Mouse (Mus musculus) right cerebral cortex, postnatal 25 days (tissue): ENCODE results near the gene Nmnat2.
A peak's percentile ranks its signal among the peaks of the same experiment; 100 is the strongest.

Experiments used
- DNase-seq: peaks from one replicate; pipeline ENCODE4 v3.0.0; 2022

Gene Nmnat2

DNA sequence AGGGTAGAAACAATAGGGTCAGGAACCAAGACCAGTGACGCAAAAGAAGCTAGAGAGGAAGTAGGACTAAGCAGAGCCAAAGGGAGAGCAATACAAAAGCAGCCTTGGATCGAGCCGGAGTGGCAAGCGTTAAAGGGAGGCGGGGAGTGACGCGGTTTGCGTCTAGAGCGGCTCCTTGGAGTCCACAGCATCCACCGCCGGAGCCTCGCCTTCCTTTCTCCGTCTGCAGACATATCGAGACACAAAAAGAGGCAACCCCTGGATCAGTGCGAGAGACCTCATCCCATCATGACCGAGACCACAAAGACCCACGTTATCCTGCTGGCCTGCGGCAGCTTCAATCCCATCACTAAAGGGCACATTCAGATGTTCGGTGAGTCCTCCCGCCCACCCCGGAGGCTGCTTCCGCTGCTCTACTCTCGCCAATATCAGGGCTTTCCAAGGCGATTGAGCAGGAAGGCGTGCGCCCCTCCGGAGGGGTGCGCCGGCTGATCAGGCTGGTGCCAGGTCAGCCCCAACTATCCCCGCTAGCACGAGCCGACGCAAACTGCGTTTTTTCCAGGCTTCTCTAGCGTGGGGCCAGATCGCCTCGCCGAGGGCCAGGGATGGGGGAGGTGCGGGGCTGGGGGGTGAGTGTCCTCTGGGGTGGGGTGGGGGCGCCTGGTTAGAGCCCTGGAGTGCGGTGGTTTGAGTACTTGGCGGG is at the start of gene Nmnat2:
Gene Nmnat2 (plus strand): TSS at position 173 of the 703 bp plus-strand sequence.
- peak; percentile 85 for DNase-seq

GRCm38 (mm10) chr1:152913483-152914460 is 41.0 kb upstream of the Nmnat2 start:
- DNase-seq = no peak

DNA sequence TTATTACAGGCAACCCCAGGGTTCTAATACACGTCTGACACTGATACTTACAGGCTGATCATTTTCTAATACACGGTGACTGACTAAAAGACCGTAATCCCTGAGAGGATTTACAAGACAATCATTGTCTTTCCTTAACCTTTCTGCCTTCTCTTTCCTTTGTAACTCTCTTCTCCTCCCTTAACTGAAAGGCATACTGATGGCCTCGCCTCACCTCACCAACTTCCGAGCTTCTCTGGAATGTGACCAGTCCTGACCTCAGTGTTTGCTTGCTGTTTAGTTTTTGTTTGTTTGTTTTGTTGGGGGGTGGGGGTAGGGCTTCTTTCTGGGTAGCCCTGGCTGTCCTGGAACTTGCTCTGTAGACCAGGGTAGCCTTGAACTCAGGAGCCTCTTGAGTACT is 39.0 kb upstream of the Nmnat2 start:
- DNase-seq = no peak

GRCm38 (mm10) chr1:152916936-152917335 is 37.9 kb upstream of the Nmnat2 start:
- DNase-seq = no peak

DNA sequence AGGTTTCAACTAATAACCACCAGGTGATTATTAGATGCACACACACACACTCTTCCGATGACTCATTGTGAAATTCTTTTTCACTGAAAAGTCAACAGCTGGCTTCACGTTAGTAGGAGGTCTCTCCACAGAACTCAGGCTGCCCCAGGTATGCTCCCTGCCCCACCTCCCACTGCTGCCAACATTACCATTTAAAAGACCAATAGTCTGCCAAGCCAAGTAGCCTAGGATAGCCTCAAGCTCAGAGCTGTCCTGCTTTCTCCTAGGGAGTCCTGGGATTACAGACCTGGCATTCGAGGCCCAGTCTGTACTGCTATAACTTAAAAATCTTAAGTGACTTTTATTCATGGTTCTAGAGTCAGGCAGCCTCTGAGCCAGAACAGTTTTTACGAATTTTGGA is 37.2 kb upstream of the Nmnat2 start:
- no peak for DNase-seq

DNA sequence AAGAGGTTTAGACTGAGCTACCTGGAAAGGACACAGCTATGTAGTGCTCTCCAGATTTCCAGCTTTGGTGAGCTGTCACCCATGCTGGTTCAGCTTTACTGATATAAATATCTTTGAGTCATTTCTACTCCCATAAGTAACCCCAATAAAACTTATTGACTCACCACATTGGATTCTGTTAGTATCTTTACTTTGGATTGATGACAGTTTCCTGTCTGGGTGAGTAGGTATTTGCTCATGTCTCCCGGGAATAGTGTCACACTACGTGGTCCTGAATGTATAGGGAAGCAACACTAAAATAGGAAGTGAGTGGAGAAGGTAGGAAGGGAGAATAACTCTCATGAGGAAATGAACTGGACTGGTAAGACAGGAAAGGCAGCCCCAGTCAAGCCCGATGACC is 33.0 kb upstream of the Nmnat2 start:
- DNase-seq = no peak

- no peak for DNase-seq
Observed at GRCm38 (mm10) chr1:152933962-152934361, 20.8 kb upstream of the Nmnat2 start.

GRCm38 (mm10) chr1:152935476-152935875 is 19.3 kb upstream of the Nmnat2 start:
- DNase-seq = no peak

GRCm38 (mm10) chr1:152936365-152936764 is 18.4 kb upstream of the Nmnat2 start:
- no peak for DNase-seq

- no peak for DNase-seq
Observed at GRCm38 (mm10) chr1:152942977-152943376, 11.8 kb upstream of the Nmnat2 start.

DNA sequence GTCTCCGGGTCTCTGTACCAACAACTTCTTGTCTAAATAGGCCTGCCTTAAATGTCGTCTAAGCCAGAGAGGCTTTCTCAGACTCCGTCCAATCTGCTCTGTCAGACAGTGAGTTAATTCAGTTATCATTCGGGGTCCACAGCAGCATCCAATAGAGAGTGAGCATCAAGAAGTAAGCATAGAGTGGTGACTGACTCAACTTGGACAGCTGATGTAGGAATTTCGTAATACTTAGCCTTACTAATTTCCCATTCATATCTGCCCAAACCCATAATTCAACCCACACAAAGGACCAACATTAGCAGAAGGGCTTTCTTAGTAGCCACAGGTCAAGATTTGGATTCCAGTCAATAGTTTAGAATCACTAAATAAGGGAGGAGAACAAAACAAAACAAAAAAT is 626 bp upstream of the Nmnat2 start:
- no peak for DNase-seq

- DNase-seq = peak; percentile 54
Observed at GRCm38 (mm10) chr1:152955564-152956211, 895 bp downstream of the Nmnat2 start.

DNA sequence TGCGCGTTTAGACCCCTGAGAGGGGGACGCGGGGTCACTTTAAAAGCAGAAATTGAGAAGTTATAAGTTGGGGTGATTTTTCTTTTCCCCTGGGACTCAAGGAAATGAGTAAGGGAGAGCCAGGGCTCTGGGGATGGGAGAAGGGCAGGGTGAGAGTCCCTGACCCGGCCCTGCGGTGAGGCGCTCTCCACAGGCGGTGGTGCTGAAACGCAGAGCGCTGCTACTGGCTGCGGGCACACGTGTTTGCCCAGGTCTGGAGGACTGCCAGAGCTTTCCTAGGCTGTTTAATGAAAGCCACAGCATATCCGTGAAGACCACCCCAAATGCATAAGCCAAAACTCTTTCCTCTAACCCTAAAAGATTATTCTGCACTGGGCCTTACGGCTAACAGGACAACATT is 1.4 kb downstream of the Nmnat2 start:
- DNase-seq = peak; percentile 45

- DNase-seq = no peak
Observed at GRCm38 (mm10) chr1:152964344-152964743, 9.6 kb downstream of the Nmnat2 start.

DNA sequence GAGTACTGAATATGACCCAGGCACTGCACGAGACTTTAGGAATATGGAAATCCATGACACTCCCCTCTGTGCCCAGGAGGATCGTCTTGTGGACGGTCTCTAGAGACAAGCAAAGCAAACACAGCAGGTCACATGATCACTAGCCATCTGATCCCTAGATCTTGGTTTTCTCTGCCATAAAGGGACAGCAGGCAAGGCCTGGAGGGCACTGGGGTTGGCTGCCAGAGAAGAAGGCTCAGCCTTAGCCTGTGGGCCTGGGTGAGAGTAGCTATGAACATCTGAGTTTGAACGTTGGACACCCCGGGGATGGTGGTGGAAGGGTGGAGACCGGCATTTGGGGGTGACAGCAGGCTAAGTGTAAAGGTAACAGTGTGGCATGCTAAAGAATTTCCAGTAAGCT is 11.4 kb downstream of the Nmnat2 start:
- no peak for DNase-seq

- DNase-seq = no peak
Observed at GRCm38 (mm10) chr1:152966686-152967085, 11.9 kb downstream of the Nmnat2 start.

DNA sequence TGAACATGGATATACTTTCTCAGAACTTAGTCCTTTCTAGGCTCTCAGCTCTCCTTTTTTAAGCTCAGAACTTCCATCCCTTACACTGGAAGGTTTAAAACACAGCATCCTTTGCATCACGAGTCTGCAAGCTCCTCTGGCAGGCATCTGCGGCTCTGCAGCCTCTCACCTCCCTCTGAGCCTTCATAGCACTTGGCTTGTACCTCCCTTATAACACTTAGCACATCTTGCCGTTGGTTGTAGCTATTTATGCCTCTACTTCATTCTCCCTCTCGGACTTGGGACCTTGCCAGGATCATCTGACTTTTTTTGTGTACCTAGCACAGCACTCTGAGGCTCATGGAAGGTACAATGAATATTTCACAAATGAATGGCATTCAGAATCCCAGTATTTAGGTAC is 14.3 kb downstream of the Nmnat2 start:
- DNase-seq = no peak

DNA sequence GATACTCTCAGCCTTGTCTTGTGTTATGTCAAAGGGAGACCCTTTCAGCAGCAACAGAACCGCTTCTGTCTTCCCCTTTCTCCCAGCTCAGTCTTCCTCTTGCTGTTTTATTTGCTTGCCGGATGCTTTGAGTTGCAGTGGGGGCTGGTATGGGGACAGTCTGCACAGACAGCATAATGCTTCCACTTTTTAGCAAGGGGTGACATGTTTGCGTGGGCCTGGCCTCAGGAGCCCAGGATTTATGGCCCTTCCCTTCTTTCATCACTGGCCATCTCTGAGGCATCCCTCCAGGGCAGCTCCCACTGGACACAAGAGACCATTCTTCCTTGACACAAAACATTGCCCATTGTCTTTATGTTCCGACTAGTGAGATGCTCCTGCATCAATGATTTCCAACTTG is 18.2 kb downstream of the Nmnat2 start:
- DNase-seq = no peak

GRCm38 (mm10) chr1:152973421-152973820 is 18.6 kb downstream of the Nmnat2 start:
- DNase-seq = no peak

DNA sequence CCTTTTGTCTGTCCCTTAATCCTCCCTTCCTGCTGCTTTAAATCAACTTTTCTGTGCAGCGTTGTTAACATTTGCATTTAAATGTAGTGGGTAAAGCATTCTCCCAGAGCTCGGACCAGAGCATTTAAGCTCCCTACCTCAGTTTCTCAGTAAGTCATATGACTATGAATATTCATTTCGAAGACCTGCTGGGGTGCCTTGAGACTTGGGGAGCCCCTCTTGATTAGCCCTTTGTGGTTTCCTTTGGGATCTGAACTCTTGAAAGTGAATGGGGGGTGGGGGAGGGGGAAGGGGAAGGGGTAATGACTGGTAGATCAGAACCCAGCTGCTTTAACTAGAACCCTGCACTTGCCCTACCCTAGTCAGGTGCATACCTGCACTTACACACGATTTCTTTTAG is 19.1 kb downstream of the Nmnat2 start:
- no peak for DNase-seq

DNA sequence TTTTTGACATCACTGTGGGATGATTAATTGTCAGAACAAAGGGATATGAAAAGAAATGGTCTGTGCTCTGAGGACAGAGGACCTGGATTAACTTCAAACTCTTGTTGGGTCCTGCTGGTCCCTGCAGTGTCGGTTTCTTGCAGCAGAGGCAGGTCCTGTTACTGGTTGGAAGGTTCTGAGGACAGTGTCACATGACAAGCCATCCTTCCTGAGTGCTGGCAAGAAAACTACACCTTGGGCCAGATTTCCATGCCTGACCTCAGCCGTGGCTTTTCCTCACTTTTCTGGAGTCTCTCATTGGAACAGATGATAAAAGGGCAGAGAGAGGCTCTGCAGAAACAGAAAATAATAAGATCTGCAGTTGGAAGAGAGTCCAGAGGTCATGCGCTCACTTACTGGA is 20.4 kb downstream of the Nmnat2 start:
- no peak for DNase-seq

DNA sequence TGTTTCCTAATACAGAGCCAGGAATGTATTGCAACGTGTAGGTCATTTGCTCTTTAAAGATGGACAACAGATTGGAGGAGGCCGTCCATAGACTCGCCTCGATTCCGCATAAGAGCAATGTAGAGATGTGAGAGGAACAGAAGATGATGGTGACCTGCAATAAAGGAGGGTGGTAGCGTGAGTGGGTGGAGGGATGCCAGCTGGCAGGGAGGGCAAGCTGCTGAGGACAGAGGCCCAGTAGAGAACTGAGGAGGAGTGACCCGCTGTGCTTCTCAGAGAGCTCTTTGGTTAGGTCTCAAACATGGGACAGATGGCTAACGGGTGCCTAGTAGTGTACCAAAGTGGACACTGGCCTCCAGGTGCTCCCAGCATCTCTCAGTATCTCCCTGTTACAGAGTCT is 23.9 kb downstream of the Nmnat2 start:
- no peak for DNase-seq

DNA sequence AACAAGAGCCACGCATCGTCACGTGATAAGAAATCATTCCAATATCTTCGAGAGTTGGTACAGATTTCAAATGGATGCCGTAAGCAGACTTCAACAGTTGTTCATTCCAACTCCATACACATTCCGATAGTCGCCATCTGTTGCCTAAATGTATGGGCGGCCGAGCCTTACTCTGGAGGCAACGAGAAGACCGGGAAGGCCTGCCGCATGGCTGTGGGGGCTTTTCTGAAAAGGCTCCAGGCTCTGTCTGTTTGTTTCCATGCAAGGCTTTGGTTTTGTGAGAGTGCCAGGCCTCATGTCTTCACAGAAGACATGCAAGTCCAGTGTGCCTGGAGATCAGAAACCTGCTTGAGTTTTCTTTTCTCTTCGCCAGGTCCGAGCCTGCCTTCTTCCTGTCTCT is 28.6 kb downstream of the Nmnat2 start:
- peak; percentile 73 for DNase-seq

GRCm38 (mm10) chr1:152986981-152987380 is 32.2 kb downstream of the Nmnat2 start:
- DNase-seq = no peak
